Mouse (Mus musculus) kidney, embryonic 15.5 days (tissue): ENCODE results near the gene Ncoa3. TPM values are rescaled to one million over a fixed set of nuclear protein-coding genes. Genes with fewer than 3 reads are reported as not detected.
A peak's percentile ranks its signal among the peaks of the same experiment; 100 is the strongest.

Experiments used
- ATAC-seq: fragments of 200-750 bp; cut with Nextera tagmentation; replicated peaks from 2 replicates; pipeline ENCODE4 v1.8.0; 2017; ENCODE audit warnings: moderate TSS enrichment; ENCODE audit not compliant: low FRiP score
- H3K27ac ChIP-seq: fragments of 300-500 bp; sonication (generic); 2 replicates; pipeline ENCODE4 v1.5.1; 2015; ENCODE audit warnings: mild to moderate bottlenecking, inconsistent platforms
- H3K27me3 ChIP-seq: fragments of 300-500 bp; sonication (generic); 2 replicates; pipeline ENCODE4 v1.6.1; 2015; ENCODE audit warnings: inconsistent platforms
- H3K36me3 ChIP-seq: fragments of 300-500 bp; sonication (generic); 2 replicates; pipeline ENCODE4 v1.6.1; 2015; ENCODE audit warnings: inconsistent platforms
- H3K4me1 ChIP-seq: fragments of 300-500 bp; sonication (generic); 2 replicates; pipeline ENCODE4 v1.6.1; 2015; ENCODE audit warnings: inconsistent platforms
- H3K4me2 ChIP-seq: fragments of 300-500 bp; sonication (generic); 2 replicates; pipeline ENCODE4 v1.6.1; 2015; ENCODE audit warnings: moderate library complexity, mild to moderate bottlenecking, inconsistent platforms
- H3K4me3 ChIP-seq: fragments of 300-500 bp; sonication (generic); replicated peaks from 2 replicates; pipeline ENCODE4 v1.5.1; 2015; ENCODE audit warnings: mild to moderate bottlenecking, inconsistent platforms
- H3K9ac ChIP-seq: fragments of 300-500 bp; sonication (generic); 2 replicates; pipeline ENCODE4 v1.6.1; 2015; ENCODE audit warnings: mild to moderate bottlenecking, inconsistent platforms
- H3K9me3 ChIP-seq: fragments of 300-500 bp; sonication (generic); replicated peaks from 2 replicates; pipeline ENCODE4 v1.6.1; 2016; ENCODE audit warnings: inconsistent platforms
- WGBS: fragments of 180-500 bp; shearing (Covaris S2); methylation state at CpG from one replicate; pipeline ENCODE4 v1.1.7; 2015; ENCODE audit warnings: mixed read lengths; 5-methylcytosine and 5-hydroxymethylcytosine counted together
- polyA plus RNA-seq: library from polyadenylated mRNA; unstranded; fragments of >200 nt; fragmentation: Nextera tagmentation; extraction: Ambion mirVana; gene quantifications from 2 replicates; pipeline ENCODE4 v1.2.1, GENCODE M21; 2015

Gene Ncoa3
- polyA plus RNA-seq, 1 experiment from 2014 or later = 19.2 TPM

- Histone ChIP-seq H3K27ac (peak overlapping the region; percentile 69), H3K4me2 (no peak overlapping the region), H3K9ac (no peak overlapping the region), H3K4me3 (no peak overlapping the region), H3K9me3 (no peaks in the 10 kb centered on the region), H3K4me1 (peaks cover 37% of the 10 kb centered on the region), H3K27me3 (no peaks in the 10 kb centered on the region), H3K36me3 (peaks cover 39% of the 10 kb centered on the region)
- WGBS = 55% methylated on average over 10 of the region's 10 CpGs
- ATAC-seq = 0 out of 2 replicates have a peak, but pooled peaks have one; percentile 25
Measured at GRCm38 (mm10) chr2:166045549-166046501, 53.4 kb downstream of the Ncoa3 start.

GRCm38 (mm10) chr2:166047931-166048330 is 55.5 kb downstream of the Ncoa3 start:
- Histone ChIP-seq H3K27me3 (no peaks in the 10 kb centered on the region), H3K27ac (no peak overlapping the region), H3K4me3 (no peak overlapping the region), H3K9ac (no peak overlapping the region), H3K4me1 (peaks cover 22% of the 10 kb centered on the region), H3K36me3 (peaks cover 60% of the 10 kb centered on the region), H3K9me3 (no peaks in the 10 kb centered on the region), H3K4me2 (no peak overlapping the region)
- no peak for ATAC-seq
- WGBS = 88% methylated on average over 4 of the region's 4 CpGs

GRCm38 (mm10) chr2:166048852-166049251 is 56.4 kb downstream of the Ncoa3 start:
- no peak overlapping the region for H3K4me2 ChIP-seq
- peaks cover 18% of the 10 kb centered on the region for H3K4me1 ChIP-seq
- no peaks in the 10 kb centered on the region for H3K27me3 ChIP-seq
- no peak overlapping the region for H3K27ac ChIP-seq
- H3K4me3 ChIP-seq = no peak overlapping the region
- no peaks in the 10 kb centered on the region for H3K9me3 ChIP-seq
- WGBS = 80% methylated on average over 7 of the region's 7 CpGs
- peaks cover 69% of the 10 kb centered on the region for H3K36me3 ChIP-seq
- ATAC-seq = no peak
- no peak overlapping the region for H3K9ac ChIP-seq

- H3K27me3 ChIP-seq = no peaks in the 10 kb centered on the region
- H3K36me3 ChIP-seq = peaks cover 93% of the 10 kb centered on the region
- 90% methylated on average over 17 of the region's 17 CpGs for WGBS
- no peak overlapping the region for H3K4me3 ChIP-seq
- H3K9ac ChIP-seq = no peak overlapping the region
- no peak for ATAC-seq
- H3K4me2 ChIP-seq = no peak overlapping the region
- no peaks in the 10 kb centered on the region for H3K4me1 ChIP-seq
- H3K27ac ChIP-seq = no peak overlapping the region
- H3K9me3 ChIP-seq = no peaks in the 10 kb centered on the region
Measured at GRCm38 (mm10) chr2:166051421-166051820, 59.0 kb downstream of the Ncoa3 start.

- H3K4me1 ChIP-seq = no peaks in the 10 kb centered on the region
- H3K36me3 ChIP-seq = peaks cover 98% of the 10 kb centered on the region
- H3K4me3 ChIP-seq = no peak overlapping the region
- H3K27ac ChIP-seq = no peak overlapping the region
- H3K9ac ChIP-seq = no peak overlapping the region
- H3K27me3 ChIP-seq = no peaks in the 10 kb centered on the region
- H3K4me2 ChIP-seq = no peak overlapping the region
- 92% methylated on average over 7 of the region's 7 CpGs for WGBS
- H3K9me3 ChIP-seq = no peaks in the 10 kb centered on the region
- ATAC-seq = no peak
Measured at GRCm38 (mm10) chr2:166051966-166052365, 59.5 kb downstream of the Ncoa3 start.

- H3K4me1 ChIP-seq = no peaks in the 10 kb centered on the region
- H3K4me2 ChIP-seq = no peak overlapping the region
- 94% methylated on average over 14 of the region's 14 CpGs for WGBS
- H3K27me3 ChIP-seq = no peaks in the 10 kb centered on the region
- H3K27ac ChIP-seq = no peak overlapping the region
- peaks cover 96% of the 10 kb centered on the region for H3K36me3 ChIP-seq
- no peak overlapping the region for H3K9ac ChIP-seq
- no peaks in the 10 kb centered on the region for H3K9me3 ChIP-seq
- no peak for ATAC-seq
- H3K4me3 ChIP-seq = no peak overlapping the region
Measured at GRCm38 (mm10) chr2:166054002-166054539, 61.6 kb downstream of the Ncoa3 start.

- ATAC-seq = no peak
- H3K36me3 ChIP-seq = peaks cover 91% of the 10 kb centered on the region
- H3K27ac ChIP-seq = no peak overlapping the region
- no peaks in the 10 kb centered on the region for H3K9me3 ChIP-seq
- no peak overlapping the region for H3K9ac ChIP-seq
- 78% methylated on average over 7 of the region's 7 CpGs for WGBS
- H3K27me3 ChIP-seq = no peaks in the 10 kb centered on the region
- H3K4me3 ChIP-seq = no peak overlapping the region
- H3K4me2 ChIP-seq = no peak overlapping the region
- H3K4me1 ChIP-seq = no peaks in the 10 kb centered on the region; the same call in 1 of the 2 replicates
Measured at GRCm38 (mm10) chr2:166059684-166060423, 67.4 kb downstream of the Ncoa3 start.

GRCm38 (mm10) chr2:166062008-166062407 is 69.6 kb downstream of the Ncoa3 start:
- 61% methylated on average over 1 of the region's 1 CpGs for WGBS
- ATAC-seq = no peak
- no peaks in the 10 kb centered on the region for H3K9me3 ChIP-seq
- H3K36me3 ChIP-seq = peaks cover 88% of the 10 kb centered on the region
- H3K4me1 ChIP-seq = peaks cover 1% of the 10 kb centered on the region; the same call in 1 of the 2 replicates
- no peaks in the 10 kb centered on the region for H3K27me3 ChIP-seq
- H3K27ac ChIP-seq = peak overlapping the region; percentile 60
- no peak overlapping the region for H3K4me2 ChIP-seq
- no peak overlapping the region for H3K4me3 ChIP-seq
- H3K9ac ChIP-seq = no peak overlapping the region

GRCm38 (mm10) chr2:166062431-166062830 is 70.0 kb downstream of the Ncoa3 start:
- Histone ChIP-seq H3K9me3 (no peaks in the 10 kb centered on the region), H3K9ac (no peak overlapping the region), H3K27ac (peak overlapping the region; percentile 60), H3K4me1 (peaks cover 3% of the 10 kb centered on the region; the same call in 1 of the 2 replicates), H3K36me3 (peaks cover 90% of the 10 kb centered on the region), H3K27me3 (no peaks in the 10 kb centered on the region), H3K4me3 (no peak overlapping the region), H3K4me2 (no peak overlapping the region)
- WGBS = 84% methylated on average over 8 of the region's 8 CpGs
- ATAC-seq = no peak

- no peaks in the 10 kb centered on the region for H3K9me3 ChIP-seq
Measured at GRCm38 (mm10) chr2:166066434-166066833, 74.0 kb downstream of the Ncoa3 start.

GRCm38 (mm10) chr2:166068261-166068660 is 75.8 kb downstream of the Ncoa3 start:
- peaks cover 21% of the 10 kb centered on the region for H3K4me1 ChIP-seq
- ATAC-seq = no peak
- H3K36me3 ChIP-seq = peaks cover 88% of the 10 kb centered on the region
- H3K27ac ChIP-seq = no peak overlapping the region
- WGBS = 88% methylated on average over 9 of the region's 9 CpGs
- H3K9ac ChIP-seq = no peak overlapping the region
- H3K4me2 ChIP-seq = no peak overlapping the region
- H3K27me3 ChIP-seq = no peaks in the 10 kb centered on the region
- no peaks in the 10 kb centered on the region for H3K9me3 ChIP-seq
- H3K4me3 ChIP-seq = no peak overlapping the region

More at GRCm38 (mm10) chr2:166066434-166066833, 74.0 kb downstream of the Ncoa3 start:
- no peak overlapping the region for H3K27ac ChIP-seq
- ATAC-seq = no peak
- peaks cover 90% of the 10 kb centered on the region for H3K36me3 ChIP-seq
- WGBS = 85% methylated on average over 4 of the region's 4 CpGs
- H3K4me3 ChIP-seq = no peak overlapping the region
- no peak overlapping the region for H3K9ac ChIP-seq
- peaks cover 13% of the 10 kb centered on the region; the same call in 1 of the 2 replicates for H3K4me1 ChIP-seq
- no peak overlapping the region for H3K4me2 ChIP-seq
- H3K27me3 ChIP-seq = no peaks in the 10 kb centered on the region

GRCm38 (mm10) chr2:166069164-166069563 is 76.7 kb downstream of the Ncoa3 start:
- Histone ChIP-seq H3K27ac (no peak overlapping the region), H3K4me1 (peaks cover 29% of the 10 kb centered on the region), H3K4me2 (no peak overlapping the region), H3K9me3 (no peaks in the 10 kb centered on the region), H3K27me3 (no peaks in the 10 kb centered on the region), H3K36me3 (peaks cover 83% of the 10 kb centered on the region), H3K4me3 (no peak overlapping the region), H3K9ac (no peak overlapping the region)
- whole genome bisulfite sequencing = 81% methylated on average over 5 of the region's 5 CpGs
- ATAC-seq = no peak
